Mouse (Mus musculus) heart, postnatal 14 days (tissue): ENCODE results near the gene Rnaset2a. TPM values are rescaled to one million over a fixed set of nuclear protein-coding genes. Genes with fewer than 3 reads are reported as not detected.
"Not testable (repeated sequence)": the region's sequence is repeated elsewhere in the genome, so short reads cannot be mapped to it uniquely, and the experiment has no call there.

Experiments
- DNase-seq, 2 experiments: peaks; one replicate each; pipeline ENCODE4 v3.0.0; 2021 to 2022
- intact Hi-C: fragments of 180-260 bp; cut with DNase I; formaldehyde crosslinking; loops from one replicate; pipeline ENCODE4 v1.15.1; 2025
- long read RNA-seq, 2 experiments: library from polyadenylated mRNA; stranded (forward); transcript quantifications; one replicate each; pipeline ENCODE4 v2.0.0; 2021
- total RNA-seq, 2 experiments: library from RNA; stranded (reverse); gene quantifications; 2 replicates each; pipeline ENCODE4 v1.2.3; 2021

Gene Rnaset2a
- 10 to 100 TPM; 23.6 to 27.0 TPM for total RNA-seq
- long read RNA-seq, experiment 1, transcript Rnaset2a-201 (9 exons, 1,793 nt): major isoform, 64 of 67 reads
- long read RNA-seq, experiment 1, partial matches to known transcripts: 2 of 67 reads
- long read RNA-seq, experiment 1, other reads (novel, unspliced or antisense): 0 of 67 reads
- long read RNA-seq, experiment 2, transcript Rnaset2a-201 (9 exons, 1,793 nt): major isoform, 47 of 51 reads
- long read RNA-seq, experiment 2, partial matches to known transcripts: 3 of 51 reads
- long read RNA-seq, experiment 2, other reads (novel, unspliced or antisense): 0 of 51 reads

DNA sequence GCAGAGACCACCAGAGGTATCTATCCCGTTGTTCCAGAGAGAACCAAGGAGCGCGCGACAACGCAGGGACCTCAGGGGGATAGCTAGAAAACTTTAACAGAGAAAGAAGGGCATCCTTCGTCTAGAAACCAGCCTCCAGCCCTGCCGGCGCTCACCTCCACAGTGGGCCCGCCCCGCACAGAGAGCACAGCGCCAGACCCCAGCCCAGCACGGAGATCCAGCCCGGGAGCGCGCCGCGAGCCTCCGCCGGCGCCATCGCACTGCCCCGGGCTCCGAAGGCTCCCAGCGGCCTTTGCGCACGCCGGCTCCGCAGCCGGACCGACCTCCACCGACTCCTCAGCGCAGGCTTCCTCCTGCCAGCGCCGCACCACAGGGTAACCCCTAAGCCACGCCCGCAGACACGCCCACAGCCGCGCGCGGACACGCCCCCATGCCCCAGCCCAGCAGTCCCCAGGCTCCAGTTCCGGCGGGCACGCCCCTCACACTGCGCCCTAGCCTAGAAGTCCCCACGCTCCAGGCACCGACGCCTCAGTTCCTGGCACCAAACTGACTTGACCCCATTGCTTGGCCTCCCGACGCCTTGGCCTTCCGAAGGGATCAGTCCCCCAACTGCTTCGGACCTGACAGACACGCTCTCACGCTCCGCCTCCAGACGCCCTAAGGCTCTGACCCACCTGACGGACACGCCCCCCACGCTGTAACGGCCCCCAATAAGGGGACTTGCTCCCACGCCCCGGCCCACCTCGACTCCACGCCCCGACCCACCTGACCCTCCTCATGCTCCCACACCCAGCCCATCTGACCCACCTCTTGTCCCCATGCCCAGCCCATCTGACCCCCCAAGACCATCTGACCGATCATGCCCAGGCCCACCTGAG lies at the start of gene Rnaset2a, which contains the start of gene Gm49673:
TSS of gene Rnaset2a (minus strand) at position 659 of the 878 bp plus-strand sequence.
TSS of gene Gm49673 (minus strand) at position 350 of the 878 bp plus-strand sequence.
- DNase-seq: peak; percentile 33 to 37
- intact Hi-C loops: not testable (repeated sequence)

DNA sequence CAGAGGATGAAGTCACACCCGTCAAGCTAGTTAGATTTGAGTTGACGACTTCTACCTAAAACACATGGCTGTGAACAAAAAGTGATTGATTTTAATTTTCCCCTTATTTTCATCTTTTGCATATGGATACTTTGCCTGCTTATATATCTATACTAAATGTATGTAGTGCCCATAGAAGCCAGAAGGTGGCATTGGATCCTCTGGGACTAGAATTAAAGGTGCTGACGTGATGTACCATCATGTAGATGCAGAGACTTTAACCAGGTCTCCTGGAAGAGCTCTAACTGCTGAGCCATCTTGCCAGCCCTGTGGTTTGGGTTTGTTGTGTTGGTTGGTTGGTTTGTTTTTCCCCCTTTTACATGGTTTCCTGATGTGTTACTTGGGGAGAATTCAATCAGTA lies 49.8 kb upstream of the Rnaset2a start:
- intact Hi-C loops: no loop called here
- DNase-seq: no peak

DNA sequence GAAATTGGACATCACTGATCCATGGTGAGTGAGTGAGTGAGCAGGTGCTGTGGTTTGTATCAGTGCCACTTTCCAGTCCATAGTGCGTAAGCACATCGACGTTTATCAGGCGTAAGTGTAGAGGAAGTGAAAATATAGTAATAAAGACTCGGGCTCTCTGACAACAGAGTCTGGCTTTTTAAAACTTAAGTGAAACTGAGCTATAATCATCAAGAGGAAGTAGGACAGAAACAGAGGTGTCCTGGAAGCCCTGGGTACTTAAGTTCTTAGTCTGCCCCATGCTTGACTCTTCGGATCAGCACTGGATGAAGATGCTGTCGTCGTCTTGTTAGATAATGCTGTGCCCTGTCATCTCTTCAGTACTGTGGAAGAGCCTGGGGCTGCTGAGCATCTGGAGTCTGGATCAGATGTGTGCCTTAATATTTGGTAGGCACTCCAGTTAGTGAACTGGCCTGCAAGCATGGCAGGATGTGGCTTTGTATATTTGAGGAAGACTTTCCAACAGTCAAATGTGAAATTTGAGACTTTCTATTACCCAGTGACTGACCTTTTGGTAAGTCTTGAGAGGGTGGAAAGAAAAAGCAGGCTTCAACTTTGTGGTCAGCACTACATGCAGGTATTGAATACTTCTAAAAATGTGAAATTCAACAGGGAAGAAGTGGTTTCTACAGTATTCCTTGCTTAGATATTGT lies 47.9 kb upstream of the Rnaset2a start:
- intact Hi-C loops: no loop called here

GRCm38 (mm10) chr17:8193678-8194077 lies 45.8 kb upstream of the Rnaset2a start:
- intact Hi-C loops: no loop called here
- DNase-seq: no peak

More for the DNA sequence above, 47.9 kb upstream of the Rnaset2a start:
- no peak for DNase-seq

- no peak for DNase-seq
- intact Hi-C loops: no loop called here
These were observed 36.3 kb upstream of the Rnaset2a start for GRCm38 (mm10) chr17:8184217-8184616.

- intact Hi-C loops: no loop called here
- DNase-seq: no peak
These were observed 35.9 kb upstream of the Rnaset2a start for GRCm38 (mm10) chr17:8183815-8184214.

DNA sequence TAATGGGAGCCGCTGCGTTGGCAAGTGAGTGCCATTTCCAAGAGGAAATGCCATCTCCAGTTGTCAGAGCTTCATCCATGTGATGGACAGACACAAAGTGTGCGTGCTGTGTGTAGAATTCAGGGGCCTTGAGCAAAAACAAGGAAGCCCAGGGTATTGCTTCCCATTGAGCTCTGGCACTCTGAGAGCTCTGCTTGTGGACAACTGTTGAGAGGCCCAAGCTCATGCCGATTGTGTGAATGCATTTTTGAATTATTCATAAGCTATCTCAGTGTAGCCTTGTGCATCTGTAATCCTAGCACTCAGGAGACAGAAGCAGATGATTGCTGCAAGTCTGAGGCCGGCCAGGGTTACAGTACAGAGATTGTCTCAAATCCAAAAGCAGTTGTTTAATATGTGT lies 29.2 kb upstream of the Rnaset2a start:
- intact Hi-C loops: no loop called here
- no peak for DNase-seq

DNA sequence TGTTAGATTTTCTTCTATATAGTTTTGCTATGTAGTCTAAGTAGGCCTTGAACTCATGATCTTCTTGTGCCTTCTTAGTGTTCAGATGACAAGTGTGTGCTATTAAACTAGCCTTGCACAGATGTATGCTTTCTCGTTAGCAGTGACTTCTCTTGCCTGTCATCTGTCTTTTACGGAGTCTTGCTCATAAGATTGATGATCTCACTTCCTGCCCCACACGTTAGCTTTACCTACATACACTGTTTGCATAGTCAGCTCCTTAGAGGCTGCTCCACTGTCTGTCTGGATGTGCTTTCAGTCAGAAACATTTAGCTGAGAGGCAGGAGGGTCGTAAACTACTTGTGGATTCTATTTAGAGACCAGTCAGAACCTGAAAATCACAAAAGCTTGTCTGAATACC lies 23.2 kb upstream of the Rnaset2a start:
- intact Hi-C loops: no loop called here
- no peak for DNase-seq

GRCm38 (mm10) chr17:8170331-8170730 lies 22.4 kb upstream of the Rnaset2a start:
- no peak for DNase-seq
- intact Hi-C loops: no loop called here

DNA sequence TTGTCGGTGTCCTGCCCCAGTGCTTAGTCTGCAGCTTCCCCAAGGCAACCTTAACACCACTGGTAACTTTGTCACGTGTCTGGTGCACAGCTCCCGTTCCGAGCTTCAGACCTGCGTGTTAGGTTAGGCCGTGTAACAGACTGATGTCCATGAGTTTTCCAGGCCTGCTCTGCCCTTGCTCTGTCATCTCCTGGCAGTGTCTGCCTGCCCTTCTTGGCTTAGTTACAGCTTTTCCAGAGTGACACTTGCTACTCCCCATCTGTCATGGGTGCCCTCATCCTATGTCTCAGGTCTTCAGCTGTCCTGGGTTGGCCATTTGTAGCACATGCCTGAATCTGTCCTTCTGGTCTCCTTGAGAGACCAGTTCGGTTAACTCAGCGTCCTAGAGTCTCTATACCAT lies 19.5 kb upstream of the Rnaset2a start:
- intact Hi-C loops, DNase-seq: not testable (repeated sequence)

GRCm38 (mm10) chr17:8166454-8166853 lies 18.6 kb upstream of the Rnaset2a start:
- intact Hi-C loops, DNase-seq: not testable (repeated sequence)

GRCm38 (mm10) chr17:8165977-8166376 lies 18.1 kb upstream of the Rnaset2a start:
- DNase-seq, intact Hi-C loops: not testable (repeated sequence)

DNA sequence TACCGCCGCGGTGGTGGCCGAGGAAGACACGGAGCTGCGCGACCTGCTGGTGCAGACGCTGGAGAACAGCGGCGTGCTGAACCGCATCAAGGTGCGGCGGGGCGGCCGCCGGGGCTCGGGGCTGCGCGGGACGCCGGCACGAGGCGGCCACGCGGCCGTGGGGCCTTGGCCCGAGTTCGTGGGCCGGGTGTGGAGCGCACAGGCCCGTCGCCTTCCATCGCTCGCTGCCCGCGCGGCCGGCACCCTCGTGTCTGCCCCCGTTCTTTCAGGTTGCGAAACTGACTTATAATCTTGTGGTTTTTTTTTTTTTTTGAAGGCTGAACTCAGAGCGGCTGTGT lies 17.7 kb upstream of the Rnaset2a start:
- peak; percentile 8 to 46 for DNase-seq
- intact Hi-C loops: not testable (repeated sequence)

DNA sequence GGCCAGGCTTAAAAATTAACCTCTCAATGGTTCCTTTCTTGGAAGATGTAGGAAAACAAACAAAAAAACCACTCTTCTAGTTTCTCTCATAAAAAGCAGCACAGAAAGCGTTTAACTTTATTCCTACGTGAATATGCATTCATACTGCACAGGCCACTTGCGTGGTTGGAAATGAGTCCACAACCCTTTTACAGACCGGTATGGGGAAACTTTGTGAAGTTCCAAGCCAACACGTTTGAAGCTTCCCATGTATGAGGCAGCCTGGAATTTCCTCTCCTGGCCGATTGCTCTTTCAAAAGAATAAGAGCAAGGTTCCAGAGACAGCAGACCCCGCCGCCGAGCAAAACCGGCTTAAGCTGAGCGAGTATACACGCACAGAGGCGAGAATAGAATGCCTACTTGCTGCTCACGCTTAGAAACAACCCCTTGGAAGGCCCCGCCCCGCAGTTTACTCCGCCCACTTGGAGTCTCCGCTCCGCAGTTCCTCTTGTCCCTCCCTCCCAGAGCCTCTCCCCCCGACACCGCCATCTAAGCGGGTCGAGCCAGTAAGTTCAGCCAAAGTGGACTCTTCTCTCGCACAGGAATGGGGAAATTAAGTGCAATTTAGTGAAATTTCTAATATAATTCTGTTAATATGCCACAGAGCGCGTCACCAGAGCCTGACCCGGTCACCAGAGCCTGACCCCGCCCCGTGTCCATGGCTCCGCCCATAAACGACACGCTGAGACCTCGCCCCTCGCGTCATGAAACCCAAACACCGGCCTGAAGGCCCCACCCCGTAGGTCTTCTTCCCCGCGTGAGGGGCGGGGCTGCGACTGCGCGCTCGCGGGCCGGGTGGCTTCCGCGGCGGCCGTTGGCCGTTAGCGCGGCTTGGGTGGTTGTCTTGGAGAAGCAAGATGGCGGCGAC lies 17.1 kb upstream of the Rnaset2a start, which contains the start of gene Fgfr1op:
TSS of gene Fgfr1op (plus strand) at position 801 of the 907 bp plus-strand sequence.
- intact Hi-C loops: not testable (repeated sequence)
- DNase-seq: peak; percentile 51 to 61

- peak; percentile 36 to 52 for DNase-seq
- intact Hi-C loops: not testable (repeated sequence)
These were observed 13.1 kb upstream of the Rnaset2a start for GRCm38 (mm10) chr17:8160969-8161368.

DNA sequence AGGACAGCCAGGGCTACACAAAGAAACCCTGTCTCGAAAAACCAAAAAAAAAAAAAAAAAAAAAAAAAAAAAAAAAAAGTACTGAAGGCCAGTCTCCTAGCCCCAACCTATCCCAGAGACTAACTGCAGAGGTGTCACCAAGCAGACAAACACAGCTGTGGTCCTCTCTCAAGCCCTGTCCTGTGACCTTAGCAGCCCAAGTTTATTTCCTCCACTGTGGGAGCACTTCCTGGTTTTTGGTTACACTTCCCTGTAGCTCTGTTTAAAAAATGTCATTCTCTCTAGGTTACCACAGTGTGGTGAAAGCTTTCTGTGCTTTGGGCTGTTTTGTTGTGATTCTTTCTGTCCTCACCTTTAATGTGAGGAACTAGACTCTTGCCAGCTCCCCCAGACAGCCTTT lies 10.7 kb upstream of the Rnaset2a start:
- DNase-seq, intact Hi-C loops: not testable (repeated sequence)

DNA sequence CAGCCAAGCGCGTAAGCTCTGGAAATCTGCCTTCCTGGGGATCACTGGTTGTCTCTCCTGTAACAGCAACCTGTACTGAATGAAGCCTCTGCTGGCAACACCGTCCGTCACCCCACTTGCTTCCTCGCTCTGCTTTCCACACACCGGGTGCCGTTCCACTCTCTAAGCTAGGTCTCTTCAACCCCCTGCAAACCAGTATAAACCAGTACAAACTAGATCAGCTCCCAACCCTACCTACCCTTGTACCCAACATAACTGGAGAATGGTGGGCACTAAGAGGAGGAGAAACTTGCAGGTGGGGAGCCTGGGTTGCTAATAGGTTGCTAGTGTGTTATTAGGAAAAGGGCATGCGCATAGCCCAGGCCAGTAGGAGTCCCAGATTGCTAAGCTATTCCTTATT lies 8.1 kb upstream of the Rnaset2a start:
- DNase-seq, intact Hi-C loops: not testable (repeated sequence)

GRCm38 (mm10) chr17:8155010-8155409 lies 7.1 kb upstream of the Rnaset2a start:
- DNase-seq: not testable (repeated sequence)

GRCm38 (mm10) chr17:8146931-8147330 lies 966 bp downstream of the Rnaset2a start:
- DNase-seq, intact Hi-C loops: not testable (repeated sequence)

More at GRCm38 (mm10) chr17:8155010-8155409, 7.1 kb upstream of the Rnaset2a start:
- intact Hi-C loops: not testable (repeated sequence)
